Mouse (Mus musculus): ENCODE data around the gene Dok3.

DNA sequence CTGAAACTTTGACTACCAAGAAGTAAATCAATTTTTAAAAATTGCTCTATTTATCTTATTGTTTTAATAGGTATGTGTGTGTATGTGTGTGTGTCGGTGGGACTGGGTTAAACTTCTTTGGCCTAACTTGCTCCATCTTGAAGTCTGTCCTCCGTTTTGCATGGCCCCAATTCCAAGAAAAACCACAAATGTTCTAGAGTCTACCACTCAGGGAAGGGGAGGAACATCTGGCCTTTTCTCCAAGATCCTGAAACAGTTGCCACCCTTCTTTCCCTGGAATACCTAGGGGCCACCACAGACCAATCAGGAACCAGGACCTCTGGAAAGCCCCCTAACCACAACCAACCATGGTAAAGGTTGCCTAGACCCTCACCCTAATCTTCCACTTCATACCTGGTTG is 42.9 kb upstream of the Dok3 start:
- TF ChIP-seq CTCF (conservative IDR thresholded peaks at IDR 0.05; ENCODE audit: insufficient read depth, insufficient read length, low read depth, low read length), result no peak
- TF ChIP-seq POLR2A (IDR thresholded peaks at IDR 0.05; ENCODE audit: low read depth, low read length), result no peak
